Mouse (Mus musculus) lung, postnatal 0 days (tissue): ENCODE results near the gene Fxyd6.

ENCODE experiments used
- CTCF ChIP-seq: IDR thresholded peaks from 2 replicates; pipeline ENCODE4 v1.5.1; 2016; ENCODE audit warnings: antibody characterized with exemption, mild to moderate bottlenecking
- EP300 ChIP-seq: IDR thresholded peaks from 2 replicates; pipeline ENCODE4 v1.6.1; 2016; ENCODE audit warnings: antibody characterized with exemption, mild to moderate bottlenecking, control low read depth

- no peak for TF ChIP-seq CTCF
- no peak for TF ChIP-seq EP300
These were observed 63.1 kb downstream of the Fxyd6 start for GRCm38 (mm10) chr9:45433119-45433518.
